Mouse (Mus musculus) urinary bladder, adult 2 months (tissue): ENCODE results near the gene Gm14399. TPM values are rescaled to one million over a fixed set of nuclear protein-coding genes. Genes with fewer than 3 reads are reported as not detected.
A peak's percentile ranks its signal among the peaks of the same experiment; 100 is the strongest.
"Not testable (repeated sequence)": the region's sequence is repeated elsewhere in the genome, so short reads cannot be mapped to it uniquely, and the experiment has no call there.

Experiments used
- DNase-seq: peaks from one replicate; pipeline ENCODE4 v3.0.0; 2022; ENCODE audit warnings: low spot score
- polyA plus RNA-seq: library from polyadenylated mRNA; depleted of rRNA; stranded (reverse); fragments of >200 nt; gene quantifications from 2 replicates; pipeline ENCODE4 v1.2.3, GENCODE M21; 2012; rRNA removed

The Gm14399 gene
- polyA plus RNA-seq = 9.5 and 11.4 TPM in 2 replicates

GRCm38 (mm10) chr2:175141993-175142295, at the start of gene Gm14399:
Gene Gm14399, minus strand, starts transcription at chr2:175142012.
- DNase-seq = not testable (repeated sequence)

- DNase-seq = not testable (repeated sequence)
Observed at GRCm38 (mm10) chr2:175179008-175179407, 37.2 kb upstream of the Gm14399 start.

DNA sequence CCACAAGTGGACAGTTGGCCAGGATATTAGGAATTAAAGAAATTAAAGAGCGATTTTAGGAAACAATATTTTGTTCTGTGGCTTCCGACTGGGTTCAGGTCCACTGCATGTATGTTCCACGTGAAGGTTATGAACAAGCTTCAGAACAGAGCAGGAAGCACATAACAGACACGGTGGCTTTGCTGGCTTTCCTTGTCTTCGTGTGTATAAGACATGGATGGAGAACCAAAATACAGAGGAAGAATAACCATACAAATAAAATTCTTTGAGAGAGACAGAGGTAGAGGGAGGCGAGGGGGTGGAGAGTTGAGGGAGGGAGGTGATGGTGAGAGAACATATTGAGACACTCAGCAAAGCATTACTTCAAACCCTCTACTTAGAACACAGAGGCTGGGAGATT, 34.5 kb upstream of the Gm14399 start:
- DNase-seq = no peak

DNA sequence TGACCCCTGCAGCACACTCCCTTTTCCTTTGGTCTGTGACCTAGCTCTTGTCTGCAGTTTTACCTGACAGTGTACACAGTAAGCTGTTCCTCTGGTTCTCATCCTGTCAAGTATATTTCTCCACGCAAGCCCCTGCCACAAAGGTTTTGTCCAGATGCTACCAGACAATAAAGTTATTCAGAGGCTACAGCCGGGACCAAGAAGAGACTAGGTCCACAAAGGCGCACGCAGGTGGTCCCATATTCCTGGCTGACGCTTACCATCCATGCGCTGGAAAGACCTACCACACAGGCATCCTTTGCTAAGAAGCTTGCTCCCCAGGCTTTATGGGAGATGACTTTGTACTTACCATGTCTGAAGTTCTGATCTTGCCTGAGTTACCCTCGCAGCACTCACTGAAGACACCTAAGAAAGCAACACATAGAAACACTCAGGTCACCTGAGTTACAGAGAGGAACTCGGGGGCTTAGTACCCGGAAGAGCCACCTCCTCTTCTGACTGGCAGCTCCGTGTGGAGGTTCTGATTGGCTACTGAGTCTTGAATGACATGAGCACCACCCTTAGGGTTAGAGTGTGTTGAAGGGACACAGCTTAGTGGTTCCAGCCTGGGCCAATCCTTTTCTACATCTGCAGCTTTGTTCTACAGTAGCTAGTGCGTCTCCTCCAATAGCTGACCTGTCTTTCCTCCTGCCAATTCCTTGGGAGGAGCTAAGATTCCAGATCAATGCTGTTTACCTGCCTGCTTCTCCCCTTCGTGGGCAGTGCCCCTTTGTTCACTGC, 33.8 kb upstream of the Gm14399 start, which contains the start of gene Gm14443:
Gm14443 (minus strand) TSS at position 471 of the 780 bp plus-strand sequence.
- DNase-seq = not testable (repeated sequence)

DNA sequence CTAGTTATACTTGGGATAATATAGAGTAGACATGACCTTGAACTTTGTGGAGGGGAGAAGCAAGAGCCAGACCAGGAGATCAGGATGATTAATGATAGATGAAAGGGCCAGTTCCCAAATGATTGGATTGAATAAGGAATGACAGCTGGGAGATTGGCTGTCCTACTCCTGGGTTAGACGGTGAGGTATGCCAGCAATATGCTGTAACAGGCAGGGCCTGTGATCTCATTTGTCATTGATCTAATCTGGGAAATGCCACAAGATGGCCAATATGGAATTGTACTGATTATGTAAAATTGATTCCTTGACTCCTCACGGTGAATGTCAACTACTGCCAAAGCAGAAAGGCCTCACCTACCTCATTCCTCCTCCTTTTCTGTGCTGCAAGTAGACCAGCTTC, 32.2 kb upstream of the Gm14399 start:
- not testable (repeated sequence) for DNase-seq

DNA sequence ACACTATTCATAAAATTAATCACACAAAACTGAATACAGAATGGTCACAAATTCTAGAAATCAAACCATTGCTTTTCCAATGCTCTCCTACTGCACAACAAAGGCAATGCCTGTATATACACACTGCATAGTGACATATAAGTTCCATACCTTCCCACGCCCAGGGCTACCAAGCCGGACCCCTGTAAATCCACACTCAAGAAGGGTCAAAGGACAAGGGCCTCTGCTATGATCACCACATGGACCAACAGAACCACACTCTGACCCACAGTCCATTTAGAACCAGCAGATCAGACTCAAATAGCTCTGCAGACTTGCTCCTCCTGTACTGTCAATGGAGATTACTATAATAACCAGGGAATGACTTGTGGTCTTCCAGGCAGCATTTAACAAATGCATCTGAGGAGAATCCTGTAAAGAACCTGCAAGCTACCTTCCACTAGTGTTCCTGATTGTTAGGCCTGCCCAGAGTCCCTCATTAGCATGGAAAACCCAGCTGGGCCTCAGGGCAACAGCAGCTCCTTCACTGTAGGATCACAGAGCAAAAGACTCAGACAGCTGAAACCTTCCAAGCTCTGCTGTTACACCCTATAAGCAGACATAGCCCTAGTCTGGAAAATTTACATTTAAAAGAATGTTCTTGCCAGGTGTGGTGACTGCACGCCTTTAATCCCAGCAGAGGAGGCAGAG, 31.2 kb upstream of the Gm14399 start:
- DNase-seq = not testable (repeated sequence)

GRCm38 (mm10) chr2:175172123-175172522, 30.3 kb upstream of the Gm14399 start:
- no peak for DNase-seq

GRCm38 (mm10) chr2:175166870-175167269, 25.1 kb upstream of the Gm14399 start:
- not testable (repeated sequence) for DNase-seq

GRCm38 (mm10) chr2:175165110-175165509, 23.3 kb upstream of the Gm14399 start:
- not testable (repeated sequence) for DNase-seq

DNA sequence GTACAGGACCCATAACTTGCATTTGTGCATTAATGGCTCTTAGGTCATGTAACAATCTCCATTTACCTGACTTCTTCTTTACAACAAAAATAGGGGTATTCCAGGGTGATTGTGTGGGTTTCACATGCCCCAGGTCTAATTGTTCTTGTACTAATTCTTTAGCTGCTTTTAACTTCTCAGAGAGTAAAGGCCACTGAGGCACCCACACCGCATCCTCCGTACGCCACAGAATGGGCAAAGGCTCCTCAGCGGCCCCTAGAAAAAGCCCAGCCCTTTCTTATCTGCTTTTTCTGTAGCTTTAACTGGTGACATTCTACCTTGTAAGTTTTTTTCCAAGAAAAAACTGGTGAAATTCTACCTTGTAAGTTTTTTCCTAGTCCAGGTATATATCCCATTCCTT, 19.6 kb upstream of the Gm14399 start:
- not testable (repeated sequence) for DNase-seq

DNA sequence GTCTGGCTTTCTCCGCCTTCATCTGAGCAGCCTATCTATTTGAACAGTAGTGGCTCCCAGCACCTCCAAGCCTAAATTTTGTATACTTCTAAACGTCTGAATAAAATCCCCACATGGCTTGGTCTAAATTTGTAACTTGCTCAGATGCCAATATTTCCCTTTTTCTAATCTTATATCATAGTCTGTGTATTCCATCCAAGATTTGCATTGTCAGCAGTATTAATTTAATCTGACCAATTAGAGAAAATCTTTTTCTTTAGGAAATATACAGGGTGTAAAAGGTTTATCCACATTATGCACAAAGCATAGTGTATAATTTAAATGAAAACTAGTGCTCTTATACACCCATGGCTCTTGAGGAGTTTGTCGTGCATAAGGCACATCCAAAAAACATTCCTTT, 16.8 kb upstream of the Gm14399 start:
- no peak for DNase-seq

DNA sequence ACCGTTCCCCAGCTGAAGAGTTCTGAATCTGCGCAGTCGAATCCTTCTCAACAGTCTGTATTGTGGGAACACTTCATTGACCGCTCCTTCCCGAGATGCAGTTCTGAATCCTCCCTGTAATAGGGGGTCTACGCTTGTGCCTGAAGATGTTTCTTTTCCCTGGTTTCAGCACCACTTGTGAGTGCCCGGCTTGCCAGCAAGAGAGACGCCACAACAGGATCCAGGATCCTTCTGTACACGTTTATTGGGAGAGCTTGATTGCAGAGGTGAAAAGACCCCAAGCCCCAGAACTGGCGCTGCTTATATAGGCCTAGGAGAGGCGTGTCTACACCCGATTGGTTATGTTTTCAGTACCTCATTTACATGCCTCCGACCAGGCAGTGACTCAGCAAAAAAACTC, 14.9 kb upstream of the Gm14399 start:
- DNase-seq = no peak

- DNase-seq = peak; percentile 31
Observed at GRCm38 (mm10) chr2:175141118-175141992, 457 bp downstream of the Gm14399 start.

- DNase-seq = not testable (repeated sequence)
Observed at GRCm38 (mm10) chr2:175140624-175141023, 1.2 kb downstream of the Gm14399 start.

Other genes with a start within 250 kb of the Gm14399 start
- 0.07 and 0.18 TPM in 2 replicates for gene Gm14444, start 131.8 kb downstream of the Gm14399 start, polyA plus RNA-seq
- gene Gm14393, start 74.2 kb downstream of the Gm14399 start, polyA plus RNA-seq = 0.47 and 1.0 TPM in 2 replicates
- 1.2 and 1.4 TPM in 2 replicates for gene Gm14443, start 33.9 kb upstream of the Gm14399 start, polyA plus RNA-seq
- gene Gm14391, start 64.9 kb upstream of the Gm14399 start, polyA plus RNA-seq = 12.6 and 12.8 TPM in 2 replicates
- gene Gm14440, start 133.1 kb upstream of the Gm14399 start, polyA plus RNA-seq = not detected in 2 replicates
- gene Gm4631, start 196.2 kb upstream of the Gm14399 start, polyA plus RNA-seq = 15.8 and 17.0 TPM in 2 replicates
- gene Zfp968, start 230.4 kb upstream of the Gm14399 start, polyA plus RNA-seq = 3.3 and 4.8 TPM in 2 replicates